Mouse (Mus musculus): ENCODE results near the gene Klhl1. TPM values are rescaled to one million over a fixed set of nuclear protein-coding genes. Genes with fewer than 3 reads are reported as not detected.
"Not testable (repeated sequence)": the region's sequence is repeated elsewhere in the genome, so short reads cannot be mapped to it uniquely, and the experiment has no call there.

Gene Klhl1
- total RNA-seq, 2 experiments from 2014 or later = not detected

DNA sequence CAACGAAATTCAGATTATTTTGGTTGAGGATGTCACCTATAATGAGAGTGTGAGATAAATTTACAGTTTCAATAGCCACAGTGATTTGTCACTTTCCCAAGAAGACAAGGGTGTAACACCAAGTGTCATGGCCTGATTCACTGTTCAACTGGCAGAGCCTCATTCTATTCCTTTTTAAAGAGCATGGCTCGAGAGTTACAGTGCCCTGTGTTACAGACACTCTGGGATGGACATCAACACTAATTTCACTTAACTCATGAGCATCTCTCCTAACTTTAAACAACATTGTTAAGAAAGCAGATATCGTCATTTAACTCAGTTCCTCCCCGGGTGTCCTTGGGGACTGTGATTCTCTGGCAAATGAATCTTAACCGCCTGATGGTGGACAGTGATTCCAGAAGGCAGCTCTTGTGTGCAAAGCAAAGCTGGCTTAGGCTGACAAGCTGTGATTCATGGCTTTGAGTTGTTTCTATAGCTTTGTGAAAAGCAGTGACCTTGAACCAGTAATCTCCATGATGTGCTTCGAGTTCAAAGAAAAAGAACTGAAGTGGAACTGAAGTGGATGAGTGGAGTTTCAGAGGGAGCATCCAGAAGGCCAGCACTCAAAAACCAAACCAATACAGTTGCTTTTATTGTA, 301.0 kb downstream of the Klhl1 start:
- DNase-seq = no peak
- no peak for TF ChIP-seq CTCF (IDR thresholded peaks at IDR 0.05)
- intact Hi-C loops (cut with DNase I) = no loop called here
- Histone ChIP-seq H3K27ac (no peak overlapping the region), H3K4me3 (no peak overlapping the region)

DNA sequence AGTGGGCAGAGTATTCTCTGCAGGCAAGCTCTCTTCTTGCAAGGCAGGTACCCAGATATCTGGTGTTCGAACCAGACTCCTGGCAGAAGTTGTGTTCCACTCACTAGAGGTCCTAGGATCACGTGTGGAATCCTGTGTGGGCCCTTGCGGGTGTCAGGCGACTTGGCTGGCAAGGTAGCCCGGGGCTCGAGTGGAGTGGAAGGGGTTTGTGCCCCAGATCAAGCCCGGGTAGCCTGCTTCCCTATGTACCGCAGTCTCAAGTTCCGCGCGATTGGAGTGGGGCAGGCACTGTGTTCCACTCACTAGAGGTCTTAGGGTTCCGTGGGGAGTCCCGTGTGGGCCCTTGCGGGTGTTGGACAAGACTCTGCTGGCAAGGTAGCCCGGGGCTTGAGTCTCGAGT, 324.1 kb downstream of the Klhl1 start:
- intact Hi-C loops (cut with DNase I); DNase-seq; H3K4me3 ChIP-seq; H3K27ac ChIP-seq: not testable (repeated sequence)

GRCm38 (mm10) chr14:96174546-96174945, 344.4 kb downstream of the Klhl1 start:
- no peak overlapping the region for H3K4me3 ChIP-seq

GRCm38 (mm10) chr14:96143137-96143536, 375.8 kb downstream of the Klhl1 start:
- Histone ChIP-seq H3K27ac (no peak overlapping the region), H3K4me3 (no peak overlapping the region)
- TF ChIP-seq CTCF (IDR thresholded peaks at IDR 0.05) = no peak
- intact Hi-C loops (cut with DNase I) = no loop called here
- DNase-seq = no peak

More at GRCm38 (mm10) chr14:96174546-96174945, 344.4 kb downstream of the Klhl1 start:
- no peak for DNase-seq
- TF ChIP-seq CTCF (IDR thresholded peaks at IDR 0.05) = no peak
- H3K27ac ChIP-seq = no peak overlapping the region
- intact Hi-C loops (cut with DNase I) = no loop called here

GRCm38 (mm10) chr14:96140246-96140645, 378.7 kb downstream of the Klhl1 start:
- DNase-seq = no peak
- H3K27ac ChIP-seq = no peak overlapping the region
- intact Hi-C loops (cut with DNase I) = no loop called here
- no peak for TF ChIP-seq CTCF (IDR thresholded peaks at IDR 0.05)
- no peak overlapping the region for H3K4me3 ChIP-seq

- no peak for DNase-seq
- TF ChIP-seq CTCF (IDR thresholded peaks at IDR 0.05) = no peak
- Histone ChIP-seq H3K4me3 (no peak overlapping the region), H3K27ac (no peak overlapping the region)
- intact Hi-C loops (cut with DNase I) = no loop called here
Observed at GRCm38 (mm10) chr14:96107396-96107795, 411.5 kb downstream of the Klhl1 start.

DNA sequence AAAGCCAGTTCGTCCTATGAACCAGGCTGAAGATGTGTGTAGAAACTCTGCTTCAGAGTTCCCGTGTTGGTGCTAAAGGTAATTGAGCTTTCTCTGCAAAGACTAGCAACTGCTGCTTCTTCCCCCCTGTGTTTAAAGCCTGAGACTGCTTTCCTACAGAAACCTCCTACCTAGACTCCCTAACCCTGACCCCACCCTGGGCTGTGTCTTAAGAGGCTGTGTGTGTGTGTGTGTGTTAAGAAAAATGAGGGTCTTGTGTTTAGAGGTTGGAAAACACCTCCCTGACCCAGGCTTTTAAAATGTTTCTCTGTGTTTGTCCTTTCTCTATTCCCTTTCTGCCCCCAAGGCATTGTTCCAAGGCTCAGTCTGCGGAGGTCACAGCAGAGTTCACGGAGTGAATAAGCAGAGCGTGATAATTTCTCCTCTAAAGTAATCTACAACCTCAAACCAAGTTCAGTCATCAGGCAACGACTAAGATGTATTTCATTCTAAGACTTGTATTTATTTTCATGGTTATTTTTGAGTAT, 437.2 kb downstream of the Klhl1 start:
- Histone ChIP-seq H3K27ac (no peak overlapping the region), H3K4me3 (no peak overlapping the region)
- TF ChIP-seq CTCF (IDR thresholded peaks at IDR 0.05) = no peak
- intact Hi-C loops (cut with DNase I) = no loop called here
- DNase-seq = no peak

DNA sequence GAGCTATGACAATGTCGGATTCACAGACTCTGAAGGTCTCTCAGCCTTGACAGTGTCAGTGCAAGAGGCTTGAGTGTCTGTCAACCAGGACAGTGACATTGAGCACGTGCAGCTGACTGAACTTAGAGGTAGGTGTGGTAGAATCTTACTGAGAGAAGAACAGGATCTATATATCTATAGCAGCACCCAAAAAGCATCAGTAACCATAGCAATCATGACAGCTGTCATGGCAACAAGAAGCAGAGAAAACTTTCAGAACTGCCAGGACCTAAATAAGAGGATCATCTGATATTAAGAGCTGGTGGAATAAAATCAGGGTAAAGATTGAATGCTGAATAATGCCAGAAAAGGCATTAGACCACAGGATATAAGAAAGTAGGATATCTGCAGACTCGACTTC, 453.0 kb downstream of the Klhl1 start:
- no peak for DNase-seq
- no peak overlapping the region for H3K4me3 ChIP-seq
- intact Hi-C loops (cut with DNase I) = no loop called here
- no peak for TF ChIP-seq CTCF (IDR thresholded peaks at IDR 0.05)
- H3K27ac ChIP-seq = no peak overlapping the region

Measured in gastrocnemius, adult 2 months (tissue).